Mouse (Mus musculus) layer of hippocampus, adult 8-10 months (tissue): ENCODE data around the gene Lrsam1. TPM values are rescaled to one million over a fixed set of nuclear protein-coding genes. Genes with fewer than 3 reads are reported as not detected.

Experiments used
- total RNA-seq, 4 experiments: library from RNA; stranded (reverse); gene quantifications; 2 replicates each; pipeline ENCODE4 v1.2.4; 2022

Lrsam1 gene
- total RNA-seq, 4 experiments from 2014 or later = 35.1 to 39.9 (median 38.6) TPM

Other genes with a start within 250 kb of the Lrsam1 start
- gene Cdk9, start 248.5 kb downstream of the Lrsam1 start, total RNA-seq = 100 to 1,000 TPM; 102 to 129 (median 111) TPM
- gene Sh2d3c, start 240.6 kb downstream of the Lrsam1 start, total RNA-seq = 10 to 100 TPM; 18.5 to 23.8 (median 21.0) TPM
- 1 to 10 TPM in 3 of 4 experiments, under 1 TPM in 1; 0.92 to 2.1 (median 1.5) TPM for gene 6330409D20Rik, start 220.6 kb downstream of the Lrsam1 start, total RNA-seq
- 10 to 100 TPM; 28.6 to 33.5 (median 31.1) TPM for gene Tor2a, start 204.4 kb downstream of the Lrsam1 start, total RNA-seq
- gene Ttc16, start 186.0 kb downstream of the Lrsam1 start, total RNA-seq = 1 to 10 TPM in 2 of 4 experiments, under 1 TPM in 2; 0.52 to 1.6 (median 1.1) TPM
- 1 to 10 TPM; 4.5 to 7.0 (median 5.8) TPM for gene Ptrh1, start 185.8 kb downstream of the Lrsam1 start, total RNA-seq
- 1 to 10 TPM in 3 of 4 experiments, under 1 TPM in 1; 0.66 to 1.9 (median 1.2) TPM for gene Cfap157, start 177.2 kb downstream of the Lrsam1 start, total RNA-seq
- 100 to 1,000 TPM; 583 to 634 (median 610) TPM for gene Stxbp1, start 114.4 kb downstream of the Lrsam1 start, total RNA-seq
- gene Fam129b, start 85.5 kb downstream of the Lrsam1 start, total RNA-seq = 10 to 100 TPM; 21.8 to 39.3 (median 32.1) TPM
- gene Rpl12, start 55 bp downstream of the Lrsam1 start, total RNA-seq = 100 to 1,000 TPM; 120 to 150 (median 129) TPM
- gene Slc2a8, start 20.5 kb upstream of the Lrsam1 start, total RNA-seq = 10 to 100 TPM; 19.7 to 23.1 (median 21.8) TPM
- 10 to 100 TPM; 36.0 to 49.4 (median 43.5) TPM for gene Garnl3, start 170.0 kb upstream of the Lrsam1 start, total RNA-seq